Mouse (Mus musculus) liver, adult 2 months (tissue): ENCODE measurements around the gene Cep112.

Experiments used
- CTCF ChIP-seq: fragments of 200-500 bp; IDR thresholded peaks from 2 replicates; pipeline ENCODE4 v1.5.1; 2011; ENCODE audit warnings: low read depth, low read length, control low read depth
- POLR2A ChIP-seq: fragments of 200-500 bp; IDR thresholded peaks from 2 replicates; pipeline ENCODE4 v1.6.1; 2011; ENCODE audit warnings: low read length, control low read depth; ENCODE audit not compliant: insufficient read depth; ENCODE audit errors: extremely low read depth

DNA sequence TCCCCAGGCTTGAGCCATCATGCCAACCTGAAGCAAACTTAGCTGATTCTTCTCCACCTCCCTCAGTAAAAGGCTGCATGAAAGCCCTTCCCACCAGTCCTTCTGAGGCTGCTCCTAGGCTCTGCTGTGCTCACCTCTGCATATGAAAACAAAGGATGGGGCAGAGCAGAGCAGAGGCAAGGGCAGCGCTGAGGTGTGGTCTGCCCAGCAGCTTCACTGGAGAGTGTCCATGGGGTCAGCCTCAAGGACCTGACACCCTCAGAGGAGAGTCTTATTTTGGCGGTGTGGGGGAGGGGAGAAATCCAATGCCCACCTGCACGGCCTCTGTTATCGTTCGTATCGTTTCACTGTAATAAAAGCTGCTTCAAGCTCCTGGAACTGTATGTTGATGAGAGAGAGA is 432.3 kb downstream of the Cep112 start:
- no peak for TF ChIP-seq POLR2A
- TF ChIP-seq CTCF: no peak
